Mouse (Mus musculus) limb, embryonic 15.5 days (tissue): ENCODE measurements at regions not wholly inside any gene's neighbourhood (a gene's known extent, or its start where the extent isn't known, plus 50 kb on each side); places are given as distances from the start of the nearest gene placed in this dataset.
A peak's percentile ranks its signal among the peaks of the same experiment; 100 is the strongest.

Experiments used
- ATAC-seq: fragments of 200-750 bp; cut with Nextera tagmentation; 2 replicates; pipeline ENCODE4 v1.8.0; 2017; ENCODE audit warnings: low read depth, moderate TSS enrichment; ENCODE audit not compliant: insufficient number of reproducible peaks, low FRiP score, low TSS enrichment
- H3K27ac ChIP-seq: fragments of 300-500 bp; sonication (generic); 2 replicates; pipeline ENCODE4 v1.5.1; 2015; ENCODE audit warnings: moderate library complexity, mild to moderate bottlenecking, inconsistent platforms
- H3K27me3 ChIP-seq: fragments of 300-500 bp; sonication (generic); 2 replicates; pipeline ENCODE4 v1.6.1; 2015; ENCODE audit warnings: inconsistent platforms
- H3K36me3 ChIP-seq: fragments of 300-500 bp; sonication (generic); 2 replicates; pipeline ENCODE4 v1.6.1; 2015; ENCODE audit warnings: inconsistent platforms
- H3K4me1 ChIP-seq: fragments of 300-500 bp; sonication (generic); 2 replicates; pipeline ENCODE4 v1.6.1; 2015; ENCODE audit warnings: inconsistent platforms
- H3K4me2 ChIP-seq: fragments of 300-500 bp; sonication (generic); 2 replicates; pipeline ENCODE4 v1.6.1; 2015; ENCODE audit warnings: mild to moderate bottlenecking, inconsistent platforms
- H3K4me3 ChIP-seq: fragments of 300-500 bp; sonication (generic); 2 replicates; pipeline ENCODE4 v1.5.1; 2015; ENCODE audit warnings: mild to moderate bottlenecking, inconsistent platforms
- H3K9ac ChIP-seq: fragments of 300-500 bp; sonication (generic); 2 replicates; pipeline ENCODE4 v1.6.1; 2015; ENCODE audit warnings: inconsistent platforms
- H3K9me3 ChIP-seq: fragments of 300-500 bp; sonication (generic); 2 replicates; pipeline ENCODE4 v1.6.1; 2016; ENCODE audit warnings: inconsistent platforms
- WGBS: fragments of 180-500 bp; shearing (Covaris S2); methylation state at CpG from one replicate; pipeline ENCODE4 v1.1.7; 2015; 5-methylcytosine and 5-hydroxymethylcytosine counted together

- Histone ChIP-seq H3K36me3 (no peaks in the 10 kb centered on the region), H3K4me3 (no peak overlapping the region), H3K4me2 (no peak overlapping the region), H3K27ac (no peak overlapping the region), H3K27me3 (no peaks in the 10 kb centered on the region), H3K9ac (no peak overlapping the region), H3K4me1 (no peaks in the 10 kb centered on the region), H3K9me3 (no peaks in the 10 kb centered on the region)
- ATAC-seq, result no peak
- whole genome bisulfite sequencing, result 23% methylated on average over 1 of the region's 1 CpGs
These were observed 487.4 kb upstream of the Marcks start for GRCm38 (mm10) chr10:37625972-37626757.

DNA sequence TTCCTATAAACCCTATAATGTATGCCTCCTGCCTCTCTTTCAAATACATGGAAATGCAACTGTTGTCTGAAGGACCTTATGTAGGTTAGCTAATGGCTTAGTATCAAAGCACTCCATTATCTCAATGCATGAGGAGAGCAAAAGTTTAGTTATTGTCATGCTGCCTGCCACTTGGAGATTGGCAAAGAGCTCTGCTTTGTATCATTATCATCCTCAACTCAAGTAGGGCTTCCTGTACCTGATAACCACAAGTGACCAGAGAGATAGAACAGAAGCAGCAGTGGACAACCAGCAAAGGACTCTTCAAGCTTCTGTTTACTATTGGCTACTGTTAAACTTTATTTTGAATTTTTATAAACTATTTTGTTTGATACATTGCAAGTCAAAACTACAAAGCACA lies 484.3 kb upstream of the Marcks start:
- Histone ChIP-seq H3K27me3 (no peaks in the 10 kb centered on the region), H3K9ac (no peak overlapping the region), H3K36me3 (no peaks in the 10 kb centered on the region), H3K4me2 (no peak overlapping the region), H3K4me1 (no peaks in the 10 kb centered on the region), H3K4me3 (no peak overlapping the region), H3K27ac (no peak overlapping the region), H3K9me3 (no peaks in the 10 kb centered on the region)
- ATAC-seq, result no peak

GRCm38 (mm10) chr10:37618606-37619005 lies 479.9 kb upstream of the Marcks start:
- 72% methylated on average over 1 of the region's 1 CpGs for WGBS
- Histone ChIP-seq H3K4me1 (peaks cover 5% of the 10 kb centered on the region; the same call in 1 of the 2 replicates), H3K4me3 (no peak overlapping the region), H3K9me3 (no peaks in the 10 kb centered on the region), H3K27me3 (no peaks in the 10 kb centered on the region), H3K9ac (no peak overlapping the region), H3K4me2 (no peak overlapping the region), H3K27ac (no peak overlapping the region), H3K36me3 (no peaks in the 10 kb centered on the region)
- ATAC-seq, result no peak

- 80% methylated on average over 7 of the region's 7 CpGs for WGBS
- no peaks in the 10 kb centered on the region for H3K36me3 ChIP-seq
- ATAC-seq, result no peak
These were observed 479.1 kb upstream of the Marcks start for GRCm38 (mm10) chr10:37617708-37618300.

GRCm38 (mm10) chr10:37615926-37616691 lies 477.4 kb upstream of the Marcks start:
- Histone ChIP-seq H3K4me2 (no peak overlapping the region), H3K36me3 (no peaks in the 10 kb centered on the region), H3K27ac (no peak overlapping the region), H3K9me3 (no peaks in the 10 kb centered on the region), H3K9ac (no peak overlapping the region), H3K4me3 (no peak overlapping the region), H3K27me3 (no peaks in the 10 kb centered on the region), H3K4me1 (peaks cover 5% of the 10 kb centered on the region; the same call in 1 of the 2 replicates)
- no peak for ATAC-seq
- WGBS, result 59% methylated on average over 4 of the region's 4 CpGs

More at GRCm38 (mm10) chr10:37617708-37618300, 479.1 kb upstream of the Marcks start:
- Histone ChIP-seq H3K27me3 (no peaks in the 10 kb centered on the region), H3K4me2 (no peak overlapping the region), H3K9ac (no peak overlapping the region), H3K9me3 (no peaks in the 10 kb centered on the region), H3K4me3 (no peak overlapping the region), H3K27ac (no peak overlapping the region), H3K4me1 (peaks cover 5% of the 10 kb centered on the region; the same call in 1 of the 2 replicates)

- Histone ChIP-seq H3K4me1 (peaks cover 5% of the 10 kb centered on the region; the same call in 1 of the 2 replicates), H3K4me3 (no peak overlapping the region), H3K9ac (no peak overlapping the region), H3K9me3 (no peaks in the 10 kb centered on the region), H3K27ac (no peak overlapping the region), H3K27me3 (no peaks in the 10 kb centered on the region), H3K4me2 (no peak overlapping the region), H3K36me3 (no peaks in the 10 kb centered on the region)
- 49% methylated on average over 1 of the region's 1 CpGs for WGBS
- no peak for ATAC-seq
These were observed 475.2 kb upstream of the Marcks start for GRCm38 (mm10) chr10:37613936-37614335.

DNA sequence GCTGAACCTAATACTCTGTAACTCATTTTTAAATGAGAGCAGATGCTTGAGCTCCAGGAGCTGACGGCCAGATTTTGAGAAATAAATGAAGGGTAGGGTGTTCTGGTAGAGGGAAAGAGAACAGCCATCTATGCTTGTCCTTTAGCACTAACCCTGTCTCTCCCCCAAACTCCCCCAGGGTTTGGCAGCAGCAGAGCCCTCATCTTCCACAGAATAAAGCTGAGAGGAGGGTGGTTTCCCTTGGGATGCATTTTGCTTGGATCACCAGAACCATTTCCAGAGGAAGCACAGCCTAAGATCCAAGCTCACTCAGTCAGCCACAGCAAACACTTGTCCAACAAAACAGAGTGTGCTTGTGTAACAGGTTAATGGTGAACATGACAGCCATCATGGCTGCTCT lies 464.8 kb upstream of the Marcks start:
- ATAC-seq, result no peak
- Histone ChIP-seq H3K27me3 (no peaks in the 10 kb centered on the region), H3K4me2 (no peak overlapping the region), H3K4me1 (peaks cover 3% of the 10 kb centered on the region), H3K9me3 (no peaks in the 10 kb centered on the region), H3K36me3 (no peaks in the 10 kb centered on the region), H3K4me3 (no peak overlapping the region), H3K27ac (peak overlapping the region; percentile 68), H3K9ac (no peak overlapping the region)
- WGBS, result 15% methylated on average over 1 of the region's 1 CpGs

- Histone ChIP-seq H3K9ac (no peak overlapping the region), H3K27me3 (no peaks in the 10 kb centered on the region), H3K9me3 (no peaks in the 10 kb centered on the region), H3K36me3 (no peaks in the 10 kb centered on the region), H3K27ac (0 out of 2 replicates have a peak overlapping the region, but pooled peaks have one; percentile 68), H3K4me3 (no peak overlapping the region), H3K4me1 (peaks cover 3% of the 10 kb centered on the region), H3K4me2 (no peak overlapping the region)
- WGBS, result 42% methylated on average over 2 of the region's 2 CpGs
- no peak for ATAC-seq
These were observed 464.2 kb upstream of the Marcks start for GRCm38 (mm10) chr10:37602936-37603335.

- WGBS, result 58% methylated on average over 2 of the region's 2 CpGs
- no peaks in the 10 kb centered on the region for H3K36me3 ChIP-seq
- no peaks in the 10 kb centered on the region for H3K4me1 ChIP-seq
- no peak overlapping the region for H3K4me3 ChIP-seq
- H3K9me3 ChIP-seq, result no peaks in the 10 kb centered on the region
- ATAC-seq, result no peak
- H3K9ac ChIP-seq, result no peak overlapping the region
- H3K27me3 ChIP-seq, result no peaks in the 10 kb centered on the region
- H3K27ac ChIP-seq, result no peak overlapping the region
- H3K4me2 ChIP-seq, result no peak overlapping the region
These were observed 451.2 kb upstream of the Marcks start for GRCm38 (mm10) chr10:37589889-37590288.

DNA sequence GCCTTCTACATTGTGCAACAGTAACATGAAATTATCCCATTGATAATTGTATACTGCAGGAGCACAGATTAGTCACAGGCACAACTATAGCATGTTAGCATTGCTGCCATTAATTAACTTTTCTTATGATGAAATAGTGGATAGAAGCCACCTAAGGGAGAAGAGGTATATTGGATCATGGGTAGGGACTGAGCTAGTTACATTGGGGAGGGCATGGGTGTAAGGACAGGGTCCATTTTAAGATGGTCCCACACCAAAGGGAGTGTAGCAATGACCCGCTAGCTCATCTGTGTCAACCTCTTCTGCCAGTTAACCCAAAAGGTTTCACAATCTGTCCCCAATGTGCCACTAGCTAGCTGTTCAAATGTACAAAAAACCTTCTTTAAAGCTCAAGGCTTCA lies 450.3 kb upstream of the Marcks start:
- no peaks in the 10 kb centered on the region for H3K9me3 ChIP-seq
- no peaks in the 10 kb centered on the region for H3K27me3 ChIP-seq
- H3K36me3 ChIP-seq, result no peaks in the 10 kb centered on the region
- no peak overlapping the region for H3K4me3 ChIP-seq
- H3K9ac ChIP-seq, result no peak overlapping the region
- H3K27ac ChIP-seq, result no peak overlapping the region
- 94% methylated on average over 1 of the region's 1 CpGs for WGBS
- no peak overlapping the region for H3K4me2 ChIP-seq
- H3K4me1 ChIP-seq, result no peaks in the 10 kb centered on the region
- no peak for ATAC-seq

DNA sequence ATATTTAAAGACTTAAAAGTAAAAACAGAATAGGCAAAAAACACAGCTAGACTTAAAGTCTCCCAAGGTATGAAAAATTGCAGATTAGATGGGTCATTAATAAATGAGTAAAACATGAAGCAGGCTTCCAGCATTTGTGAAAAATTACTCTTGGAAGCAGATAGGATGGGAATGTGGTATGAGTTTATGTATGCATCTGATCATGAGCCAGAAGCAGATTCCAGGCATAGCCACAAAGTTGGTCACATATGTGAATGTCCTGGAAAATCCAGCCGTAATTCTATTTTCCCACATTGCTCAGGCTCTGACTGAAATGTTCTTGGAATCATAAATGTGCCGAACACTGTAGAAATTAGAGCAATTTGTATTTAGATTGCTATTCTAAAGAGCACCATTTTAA lies 432.5 kb upstream of the Marcks start:
- Histone ChIP-seq H3K4me1 (no peaks in the 10 kb centered on the region; the same call in 1 of the 2 replicates), H3K4me3 (no peak overlapping the region), H3K36me3 (no peaks in the 10 kb centered on the region), H3K27ac (peak overlapping the region; percentile 63; the same call in 1 of the 2 replicates), H3K27me3 (no peaks in the 10 kb centered on the region), H3K9ac (no peak overlapping the region), H3K9me3 (no peaks in the 10 kb centered on the region), H3K4me2 (no peak overlapping the region)
- no peak for ATAC-seq
- 29% methylated on average over 2 of the region's 2 CpGs for WGBS

DNA sequence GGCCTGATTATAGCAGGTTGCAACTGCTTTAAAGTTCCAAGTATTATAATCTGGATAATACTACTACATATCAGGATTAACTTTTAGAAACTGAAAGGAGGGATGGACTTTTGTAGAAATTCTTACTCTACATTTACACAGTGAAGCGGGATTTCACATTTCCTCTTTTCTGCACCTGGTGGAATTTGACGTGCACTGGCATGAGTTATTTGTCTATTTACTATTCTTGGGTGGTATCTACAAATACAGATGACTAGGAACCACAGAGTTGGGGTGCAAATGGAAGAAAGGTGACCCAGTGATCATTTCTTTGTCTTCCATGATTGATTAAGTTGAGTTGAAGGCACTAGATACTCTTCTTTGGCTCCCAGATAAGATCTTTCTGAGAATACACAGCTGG lies 423.0 kb upstream of the Marcks start:
- H3K27me3 ChIP-seq, result no peaks in the 10 kb centered on the region
- no peak overlapping the region for H3K9ac ChIP-seq
- H3K27ac ChIP-seq, result no peak overlapping the region
- WGBS, result 79% methylated on average over 2 of the region's 2 CpGs
- no peaks in the 10 kb centered on the region for H3K9me3 ChIP-seq
- H3K4me1 ChIP-seq, result no peaks in the 10 kb centered on the region
- H3K36me3 ChIP-seq, result no peaks in the 10 kb centered on the region
- no peak overlapping the region for H3K4me2 ChIP-seq
- no peak for ATAC-seq
- H3K4me3 ChIP-seq, result no peak overlapping the region
